Mouse (Mus musculus) bone marrow, adult 2 months (tissue): ENCODE data around the gene Defb19.

Experiments
- CTCF ChIP-seq: fragments of 200-500 bp; IDR thresholded peaks from 2 replicates; pipeline ENCODE4 v1.5.1; 2011; ENCODE audit warnings: low read length, control low read depth; ENCODE audit not compliant: control insufficient read depth, insufficient read depth
- POLR2A ChIP-seq: fragments of 200-500 bp; IDR thresholded peaks from 2 replicates; pipeline ENCODE4 v1.6.1; 2011; ENCODE audit warnings: low read depth, mild to moderate bottlenecking, control low read depth, low read length, borderline replicate concordance; ENCODE audit not compliant: control insufficient read depth

DNA sequence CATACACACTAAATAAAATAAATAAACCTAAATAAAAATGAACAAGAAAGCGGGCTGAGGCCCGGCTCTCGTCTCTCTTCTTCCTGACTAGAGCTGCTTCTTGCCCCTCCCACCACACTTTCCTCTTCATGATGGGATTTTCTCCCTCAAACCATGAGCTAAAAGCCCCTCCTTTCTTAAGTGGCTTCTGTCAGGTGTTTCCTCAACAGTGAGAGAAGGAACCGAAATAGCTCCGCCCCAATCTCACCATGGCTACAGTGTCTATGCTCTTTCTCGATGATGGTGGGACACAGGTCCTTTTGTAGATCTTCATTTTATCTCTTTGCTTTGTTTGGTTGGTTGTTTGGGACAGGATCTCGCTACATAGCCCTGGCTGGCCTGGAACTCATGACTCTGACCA is 23.5 kb downstream of the Defb19 start:
- no peak for TF ChIP-seq POLR2A
- no peak for TF ChIP-seq CTCF
